Mouse (Mus musculus): Measurements from ENCODE around the gene Frmd4b.

GRCm38 (mm10) chr6:97518467-97518866 is 98.9 kb downstream of the Frmd4b start:
- TF ChIP-seq CTCF (IDR thresholded peaks at IDR 0.05) (no peak), EP300 (IDR thresholded peaks at IDR 0.05) (no peak; the same call in 1 of the 2 replicates)

Measured in lung, postnatal 0 days (tissue).